Mouse (Mus musculus): ENCODE results near the gene Cops6. TPM values are rescaled to one million over a fixed set of nuclear protein-coding genes. Genes with fewer than 3 reads are reported as not detected.

Gene Cops6
- polyA plus RNA-seq, 1 experiment from 2014 or later, result 281 TPM

GRCm38 (mm10) chr5:138199576-138199975 is 38.7 kb downstream of the Cops6 start:
- ATAC-seq (ENCODE audit: insufficient read depth, low FRiP score), result no peak
- Histone ChIP-seq H3K36me3 (ENCODE audit: control insufficient read depth, insufficient read depth, low read length) (no peaks in the 10 kb centered on the region), H3K9ac (ENCODE audit: low read length) (no peak overlapping the region), H3K4me2 (ENCODE audit: low read depth, low read length) (no peak overlapping the region), H3K27me3 (ENCODE audit: control insufficient read depth, insufficient read depth, low read length) (no peaks in the 10 kb centered on the region), H3K27ac (ENCODE audit: low read length) (no peak overlapping the region), H3K4me1 (ENCODE audit: control insufficient read depth, insufficient read depth, low read length) (peaks cover 6% of the 10 kb centered on the region; the same call in 1 of the 2 replicates), H3K4me3 (replicated peaks; ENCODE audit: low read length) (no peak overlapping the region), H3K9me3 (replicated peaks; ENCODE audit: control insufficient read depth, low read length) (no peaks in the 10 kb centered on the region)
- WGBS, result 4% methylated on average over 1 of the region's 1 CpGs

- Histone ChIP-seq H3K4me3 (replicated peaks; ENCODE audit: low read length) (no peak overlapping the region), H3K4me2 (ENCODE audit: low read depth, low read length) (no peak overlapping the region), H3K36me3 (ENCODE audit: control insufficient read depth, insufficient read depth, low read length) (no peaks in the 10 kb centered on the region), H3K9ac (ENCODE audit: low read length) (no peak overlapping the region), H3K9me3 (replicated peaks; ENCODE audit: control insufficient read depth, low read length) (no peaks in the 10 kb centered on the region; the same call in 1 of the 2 replicates), H3K4me1 (ENCODE audit: control insufficient read depth, insufficient read depth, low read length) (no peaks in the 10 kb centered on the region), H3K27me3 (ENCODE audit: control insufficient read depth, insufficient read depth, low read length) (no peaks in the 10 kb centered on the region), H3K27ac (ENCODE audit: low read length) (no peak overlapping the region)
- 90% methylated on average over 3 of the region's 3 CpGs for WGBS
- no peak for ATAC-seq (ENCODE audit: insufficient read depth, low FRiP score)
Observed at GRCm38 (mm10) chr5:138202086-138202485, 41.2 kb downstream of the Cops6 start.

GRCm38 (mm10) chr5:138207253-138207652 is 46.4 kb downstream of the Cops6 start:
- 67% methylated on average over 1 of the region's 1 CpGs for WGBS

GRCm38 (mm10) chr5:138207873-138208272 is 47.0 kb downstream of the Cops6 start:
- 81% methylated on average over 4 of the region's 4 CpGs for WGBS
- ATAC-seq (ENCODE audit: insufficient read depth, low FRiP score), result no peak

More at GRCm38 (mm10) chr5:138207253-138207652, 46.4 kb downstream of the Cops6 start:
- Histone ChIP-seq H3K36me3 (ENCODE audit: control insufficient read depth, insufficient read depth, low read length) (no peaks in the 10 kb centered on the region), H3K27me3 (ENCODE audit: control insufficient read depth, insufficient read depth, low read length) (no peaks in the 10 kb centered on the region), H3K4me2 (ENCODE audit: low read depth, low read length) (no peak overlapping the region), H3K27ac (ENCODE audit: low read length) (no peak overlapping the region), H3K9ac (ENCODE audit: low read length) (no peak overlapping the region), H3K4me3 (replicated peaks; ENCODE audit: low read length) (no peak overlapping the region), H3K4me1 (ENCODE audit: control insufficient read depth, insufficient read depth, low read length) (no peaks in the 10 kb centered on the region), H3K9me3 (replicated peaks; ENCODE audit: control insufficient read depth, low read length) (no peaks in the 10 kb centered on the region; the same call in 1 of the 2 replicates)
- ATAC-seq (ENCODE audit: insufficient read depth, low FRiP score), result no peak

More at GRCm38 (mm10) chr5:138207873-138208272, 47.0 kb downstream of the Cops6 start:
- no peak overlapping the region for H3K4me3 ChIP-seq (replicated peaks; ENCODE audit: low read length)
- no peak overlapping the region for H3K9ac ChIP-seq (ENCODE audit: low read length)
- H3K27ac ChIP-seq (ENCODE audit: low read length), result no peak overlapping the region
- no peaks in the 10 kb centered on the region; the same call in 1 of the 2 replicates for H3K9me3 ChIP-seq (replicated peaks; ENCODE audit: control insufficient read depth, low read length)
- no peaks in the 10 kb centered on the region for H3K27me3 ChIP-seq (ENCODE audit: control insufficient read depth, insufficient read depth, low read length)
- H3K4me2 ChIP-seq (ENCODE audit: low read depth, low read length), result no peak overlapping the region
- H3K36me3 ChIP-seq (ENCODE audit: control insufficient read depth, insufficient read depth, low read length), result no peaks in the 10 kb centered on the region
- no peaks in the 10 kb centered on the region for H3K4me1 ChIP-seq (ENCODE audit: control insufficient read depth, insufficient read depth, low read length)

MicroRNAs encoded within 50 kb of the gene (microRNA counts, 519-probe panel; counts per million panel counts)
- microRNA mmu-miR-106b (3,720 counts per million, percentile 87 among the panel's probes with 10 or more counts), microRNA mmu-miR-25 (4,291 counts per million, percentile 95 among the panel's probes with 10 or more counts), microRNA mmu-miR-93 (3,682 counts per million, percentile 85 among the panel's probes with 10 or more counts)

Small RNA genes within 50 kb of the gene (microRNA-seq; reads per million reads assigned to microRNA genes)
- gene Mir106b, result 6,456 reads per million, percentile 92 among the genes with 10 or more reads in this experiment
- 579 reads per million, percentile 72 among the genes with 10 or more reads in this experiment for gene Mir25
- gene Mir93, result 8,228 reads per million, percentile 94 among the genes with 10 or more reads in this experiment

Other genes starting within 250 kb of the Cops6 start
- 14.7 and 15.9 TPM in 2 replicates for gene Cyp3a13, start 239.5 kb upstream of the Cops6 start, polyA plus RNA-seq (2015; fragmentation: Nextera tagmentation; extraction: Ambion mirVana)
- gene Gjc3, start 198.0 kb upstream of the Cops6 start, polyA plus RNA-seq (2015; fragmentation: Nextera tagmentation; extraction: Ambion mirVana), result 0.56 and 1.1 TPM in 2 replicates
- 0.61 and 0.87 TPM in 2 replicates for gene Azgp1, start 179.6 kb upstream of the Cops6 start, polyA plus RNA-seq (2015; fragmentation: Nextera tagmentation; extraction: Ambion mirVana)
- gene Smok3a, start 139.8 kb upstream of the Cops6 start, polyA plus RNA-seq (2015; fragmentation: Nextera tagmentation; extraction: Ambion mirVana), result not detected in 2 replicates
- gene Smok3b, start 139.6 kb upstream of the Cops6 start, polyA plus RNA-seq (2015; fragmentation: Nextera tagmentation; extraction: Ambion mirVana), result not detected in 2 replicates
- gene Smok3c, start 107.9 kb upstream of the Cops6 start, polyA plus RNA-seq (2015; fragmentation: Nextera tagmentation; extraction: Ambion mirVana), result not detected in 2 replicates
- 16.5 and 17.7 TPM in 2 replicates for gene Zkscan1, start 76.0 kb upstream of the Cops6 start, polyA plus RNA-seq (2015; fragmentation: Nextera tagmentation; extraction: Ambion mirVana)
- 44.2 and 45.5 TPM in 2 replicates for gene Zscan21, start 44.2 kb upstream of the Cops6 start, polyA plus RNA-seq (2015; fragmentation: Nextera tagmentation; extraction: Ambion mirVana)
- gene Zfp113, start 5.3 kb upstream of the Cops6 start, polyA plus RNA-seq (2015; fragmentation: Nextera tagmentation; extraction: Ambion mirVana), result 13.3 and 15.1 TPM in 2 replicates
- gene Ap4m1, start 10.9 kb downstream of the Cops6 start, polyA plus RNA-seq (2015; fragmentation: Nextera tagmentation; extraction: Ambion mirVana), result 22.2 and 22.4 TPM in 2 replicates
- 132 and 136 TPM in 2 replicates for gene Mcm7, start 11.4 kb downstream of the Cops6 start, polyA plus RNA-seq (2015; fragmentation: Nextera tagmentation; extraction: Ambion mirVana)
- gene Taf6, start 26.4 kb downstream of the Cops6 start, polyA plus RNA-seq (2015; fragmentation: Nextera tagmentation; extraction: Ambion mirVana), result 73.7 and 74.9 TPM in 2 replicates
- gene Cnpy4, start 26.4 kb downstream of the Cops6 start, polyA plus RNA-seq (2015; fragmentation: Nextera tagmentation; extraction: Ambion mirVana), result 44.9 and 47.2 TPM in 2 replicates
- 6.7 TPM in 2 replicates for gene Mblac1, start 33.2 kb downstream of the Cops6 start, polyA plus RNA-seq (2015; fragmentation: Nextera tagmentation; extraction: Ambion mirVana)
- gene Nxpe5, start 64.8 kb downstream of the Cops6 start, polyA plus RNA-seq (2015; fragmentation: Nextera tagmentation; extraction: Ambion mirVana), result 0.06 TPM in 1 of 2 replicates, not detected in the other
- 76.1 and 79.4 TPM in 2 replicates for gene Lamtor4, start 94.4 kb downstream of the Cops6 start, polyA plus RNA-seq (2015; fragmentation: Nextera tagmentation; extraction: Ambion mirVana)
- 3.6 and 3.9 TPM in 2 replicates for gene BC037034, start 103.0 kb downstream of the Cops6 start, polyA plus RNA-seq (2015; fragmentation: Nextera tagmentation; extraction: Ambion mirVana)
- gene Gal3st4, start 111.8 kb downstream of the Cops6 start, polyA plus RNA-seq (2015; fragmentation: Nextera tagmentation; extraction: Ambion mirVana), result 3.8 and 4.5 TPM in 2 replicates
- gene Gm43720, start 118.9 kb downstream of the Cops6 start, polyA plus RNA-seq (2015; fragmentation: Nextera tagmentation; extraction: Ambion mirVana), result 0.13 and 0.41 TPM in 2 replicates
- 15.0 and 17.2 TPM in 2 replicates for gene Gpc2, start 118.9 kb downstream of the Cops6 start, polyA plus RNA-seq (2015; fragmentation: Nextera tagmentation; extraction: Ambion mirVana)
- 3.1 and 3.7 TPM in 2 replicates for gene Stag3, start 119.2 kb downstream of the Cops6 start, polyA plus RNA-seq (2015; fragmentation: Nextera tagmentation; extraction: Ambion mirVana)
- 0.28 TPM in 1 of 2 replicates, not detected in the other for gene Pvrig, start 180.9 kb downstream of the Cops6 start, polyA plus RNA-seq (2015; fragmentation: Nextera tagmentation; extraction: Ambion mirVana)